Mouse (Mus musculus): ENCODE results near the gene Tlx1.

DNA sequence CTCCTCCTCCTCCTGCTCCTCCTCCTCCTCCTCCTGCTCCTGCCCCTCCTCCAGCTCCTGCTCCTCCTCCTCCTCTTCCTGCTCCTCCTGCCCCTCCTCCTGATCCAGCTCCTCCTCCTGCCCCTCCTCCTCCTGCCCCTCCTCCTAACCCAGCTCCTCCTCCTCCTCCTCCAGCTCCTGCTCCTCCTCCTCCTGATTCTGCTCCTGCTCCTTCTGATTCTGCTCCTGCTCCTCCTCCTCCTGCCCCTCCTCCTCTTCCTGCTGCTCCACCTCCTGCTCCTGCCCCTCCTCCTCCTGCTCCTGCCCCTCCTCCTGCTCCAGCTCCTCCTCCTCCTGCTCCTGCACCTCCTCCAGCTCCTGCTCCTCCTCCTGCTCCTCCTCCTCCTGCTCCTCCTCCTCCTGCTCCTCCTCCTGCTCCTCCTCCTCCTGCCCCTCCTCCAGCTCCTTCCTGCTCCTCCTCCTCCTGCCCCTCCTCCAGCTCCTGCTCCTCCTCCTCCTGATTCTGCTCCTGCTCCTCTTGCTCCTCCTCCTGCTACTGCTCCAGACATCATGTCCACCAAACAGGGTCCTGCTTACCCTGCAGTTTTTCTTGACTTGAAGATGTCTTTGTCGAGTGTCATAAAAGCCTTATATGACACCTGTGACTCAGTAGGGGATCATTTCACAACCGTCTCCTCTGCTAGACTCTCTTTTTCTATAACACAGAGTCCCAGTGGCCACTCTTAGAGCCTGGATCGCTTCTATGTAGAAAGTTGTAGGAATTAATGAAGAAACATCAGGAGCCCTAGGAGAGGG is 55.0 kb downstream of the Tlx1 start:
- no peak for TF ChIP-seq CTCF (IDR thresholded peaks at IDR 0.05; ENCODE audit: control insufficient read depth, insufficient read depth, low read length)
- no peak for TF ChIP-seq POLR2A (IDR thresholded peaks at IDR 0.05; ENCODE audit: borderline replicate concordance, control insufficient read depth, low read depth, low read length)
